8 mouse cellular contexts compared by ENCODE assay signal in the genomic region with DNA sequence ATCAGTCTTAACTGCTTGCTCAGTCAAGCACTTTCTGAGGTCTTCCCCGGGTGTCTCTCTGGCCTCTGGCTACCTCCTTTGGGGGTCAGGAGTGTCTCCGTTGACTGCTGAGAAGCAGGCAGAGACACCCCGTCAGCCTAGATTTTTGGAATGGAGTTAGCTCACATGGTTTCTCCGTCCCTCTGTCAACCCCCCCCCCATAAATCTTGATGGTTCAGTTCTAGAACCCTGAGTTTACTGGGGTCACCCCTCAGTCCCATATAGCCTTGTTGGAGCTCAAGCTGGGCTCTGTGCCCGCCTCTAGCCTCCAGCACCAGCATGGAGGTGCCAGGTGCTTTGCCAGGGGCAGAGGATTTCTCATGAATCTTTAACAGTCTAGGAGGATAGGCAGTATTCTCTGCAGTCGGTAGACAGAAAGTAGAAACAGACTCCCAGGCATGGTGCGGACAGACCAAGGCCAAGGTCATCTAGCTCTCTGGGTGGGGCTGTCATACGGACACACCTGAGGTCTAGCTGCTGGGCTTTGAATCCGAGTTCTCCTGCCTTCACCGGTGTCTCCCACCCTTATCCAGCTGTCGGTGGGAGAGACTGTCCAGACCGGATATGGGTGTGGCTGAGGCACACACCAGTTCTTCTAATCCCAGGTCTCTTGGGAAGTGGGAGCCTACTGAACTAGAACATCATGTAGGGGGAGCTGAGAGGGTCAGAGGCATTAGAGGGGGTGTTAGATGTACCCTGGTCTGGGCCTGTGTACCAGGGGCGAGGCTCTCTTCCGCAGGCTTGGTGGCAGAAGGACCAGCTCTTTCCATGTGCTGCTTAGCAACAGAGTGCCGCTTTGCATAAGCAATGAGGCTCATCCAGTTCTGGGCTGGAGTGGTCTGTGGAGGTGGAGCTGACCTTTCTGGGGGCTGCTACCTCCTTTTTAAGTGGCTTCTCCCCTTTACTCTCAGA. TPM values are rescaled to one million over a fixed set of nuclear protein-coding genes. Genes with fewer than 3 reads are reported as not detected.
DNase-seq lines count a peak whose midpoint lies in the region; ATAC-seq and TF ChIP-seq lines count a peak whose summit lies in the region.

No protein-coding gene starts in this region.

- peak overlapping the region; percentile 24; the same call in 1 of the 2 replicates for H3K27ac ChIP-seq in cortical plate, adult 2 months (ENCODE audit: insufficient read depth, low read length)
- peak overlapping the region; percentile 77 for H3K27ac ChIP-seq in hindbrain, embryonic 12.5 days
- peak overlapping the region; percentile 45 for H3K27ac ChIP-seq in liver, embryonic 15.5 days (replicated peaks)

- H3K4me1 ChIP-seq in cortical plate, adult 2 months (ENCODE audit: control insufficient read depth, insufficient read depth, low read length): peaks cover 19% of the 10 kb centered on the region
- H3K4me1 ChIP-seq in hindbrain, embryonic 12.5 days: peaks cover 79% of the 10 kb centered on the region
- H3K4me1 ChIP-seq in liver, embryonic 15.5 days (replicated peaks): peaks cover 92% of the 10 kb centered on the region

- no peak overlapping the region for H3K4me3 ChIP-seq in cortical plate, adult 2 months (ENCODE audit: insufficient read depth, low read length)
- H3K4me3 ChIP-seq in hindbrain, embryonic 12.5 days: no peak overlapping the region
- H3K4me3 ChIP-seq in liver, embryonic 15.5 days (replicated peaks): no peak overlapping the region

- no peak for TF ChIP-seq POLR2A in cortical plate, adult 2 months (IDR thresholded peaks at IDR 0.05; ENCODE audit: extremely low read depth, insufficient read depth, low read length)

- no peak for TF ChIP-seq CTCF in cortical plate, adult 2 months (IDR thresholded peaks at IDR 0.05; ENCODE audit: extremely low read depth, insufficient read depth, low read length)

- DNase-seq in cerebellum, postnatal 14 days: peak; percentile 54 to 56
- no peak for DNase-seq in cerebellum, adult 8-10 months
- no peak for DNase-seq in urinary bladder, postnatal 4 days (ENCODE audit: low spot score in 2 of 2)
- no peak for DNase-seq in frontal cortex, adult 2 months (ENCODE audit: extremely low spot score in 1 of 2, low spot score in 1 of 2)
- DNase-seq in thymus, postnatal 0 days (ENCODE audit: low spot score): no peak

- 40% methylated on average over 15 of the region's 15 CpGs for WGBS in hindbrain, embryonic 12.5 days
- WGBS in liver, embryonic 15.5 days (ENCODE audit: insufficient replicate concordance): 54% methylated on average over 15 of the region's 15 CpGs

- peak overlapping the region; percentile 39; the same call in 1 of the 2 replicates for H3K9ac ChIP-seq in hindbrain, embryonic 12.5 days
- no peak overlapping the region for H3K9ac ChIP-seq in liver, embryonic 15.5 days

- no peaks in the 10 kb centered on the region for H3K27me3 ChIP-seq in hindbrain, embryonic 12.5 days
- peaks cover under 1% of the 10 kb centered on the region; the same call in 1 of the 2 replicates for H3K27me3 ChIP-seq in liver, embryonic 15.5 days

- H3K36me3 ChIP-seq in hindbrain, embryonic 12.5 days: peaks cover 27% of the 10 kb centered on the region
- peaks cover 6% of the 10 kb centered on the region; the same call in 1 of the 2 replicates for H3K36me3 ChIP-seq in liver, embryonic 15.5 days (replicated peaks)

- peak; percentile 34; the same call in 1 of the 2 replicates for ATAC-seq in hindbrain, embryonic 12.5 days (ENCODE audit: low FRiP score)
- ATAC-seq in liver, embryonic 15.5 days (ENCODE audit: insufficient read depth): no peak

- peak overlapping the region; percentile 36 for H3K4me2 ChIP-seq in hindbrain, embryonic 12.5 days (replicated peaks)
- no peak overlapping the region for H3K4me2 ChIP-seq in liver, embryonic 15.5 days

- H3K9me3 ChIP-seq in hindbrain, embryonic 12.5 days (replicated peaks): no peaks in the 10 kb centered on the region
- H3K9me3 ChIP-seq in liver, embryonic 15.5 days (replicated peaks): no peaks in the 10 kb centered on the region

RNA-seq across cellular contexts. Expression of gene Lasp1, which starts 7.1 kb away (rescaled TPM):
- 130 and 132 TPM in 2 replicates for polyA plus RNA-seq in cortical plate, adult 2 months (2012; rRNA removed)
- polyA plus RNA-seq in hindbrain, embryonic 12.5 days (2016; fragmentation: Nextera tagmentation; extraction: Ambion mirVana): 111 and 120 TPM in 2 replicates
- polyA plus RNA-seq in liver, embryonic 15.5 days (2015; fragmentation: Nextera tagmentation; extraction: Ambion mirVana): 31.4 and 36.7 TPM in 2 replicates
- polyA plus RNA-seq in frontal cortex, adult 2 months (2012; rRNA removed): 108 and 111 TPM in 2 replicates
- 98.7 and 108 TPM in 2 replicates for polyA plus RNA-seq in thymus, postnatal 0 days (2015; fragmentation: Nextera tagmentation; extraction: Ambion mirVana)

RNA-seq across cellular contexts. Expression of gene Rpl23, which starts 23.7 kb away (rescaled TPM):
- 287 and 301 TPM in 2 replicates for polyA plus RNA-seq in cortical plate, adult 2 months (2012; rRNA removed)
- polyA plus RNA-seq in hindbrain, embryonic 12.5 days (2016; fragmentation: Nextera tagmentation; extraction: Ambion mirVana): 347 and 376 TPM in 2 replicates
- 185 and 242 TPM in 2 replicates for polyA plus RNA-seq in liver, embryonic 15.5 days (2015; fragmentation: Nextera tagmentation; extraction: Ambion mirVana)
- polyA plus RNA-seq in frontal cortex, adult 2 months (2012; rRNA removed): 342 and 345 TPM in 2 replicates
- polyA plus RNA-seq in thymus, postnatal 0 days (2015; fragmentation: Nextera tagmentation; extraction: Ambion mirVana): 766 and 768 TPM in 2 replicates

RNA-seq across cellular contexts. Expression of gene 1700001P01Rik, which starts 30.2 kb away (rescaled TPM):
- 0.76 and 1.6 TPM in 2 replicates for polyA plus RNA-seq in cortical plate, adult 2 months (2012; rRNA removed)
- polyA plus RNA-seq in hindbrain, embryonic 12.5 days (2016; fragmentation: Nextera tagmentation; extraction: Ambion mirVana): 0.68 and 0.98 TPM in 2 replicates
- polyA plus RNA-seq in liver, embryonic 15.5 days (2015; fragmentation: Nextera tagmentation; extraction: Ambion mirVana): not detected in 2 replicates
- 0.34 and 0.78 TPM in 2 replicates for polyA plus RNA-seq in frontal cortex, adult 2 months (2012; rRNA removed)
- 0.44 TPM in 1 of 2 replicates, not detected in the other for polyA plus RNA-seq in thymus, postnatal 0 days (2015; fragmentation: Nextera tagmentation; extraction: Ambion mirVana)

RNA-seq across cellular contexts. Expression of gene B230217C12Rik, which starts 34.6 kb away (rescaled TPM):
- polyA plus RNA-seq in cortical plate, adult 2 months (2012; rRNA removed): 122 and 130 TPM in 2 replicates
- polyA plus RNA-seq in hindbrain, embryonic 12.5 days (2016; fragmentation: Nextera tagmentation; extraction: Ambion mirVana): 14.1 and 14.8 TPM in 2 replicates
- 0.30 and 0.39 TPM in 2 replicates for polyA plus RNA-seq in liver, embryonic 15.5 days (2015; fragmentation: Nextera tagmentation; extraction: Ambion mirVana)
- 102 and 104 TPM in 2 replicates for polyA plus RNA-seq in frontal cortex, adult 2 months (2012; rRNA removed)
- polyA plus RNA-seq in thymus, postnatal 0 days (2015; fragmentation: Nextera tagmentation; extraction: Ambion mirVana): 4.5 and 5.0 TPM in 2 replicates

RNA-seq across cellular contexts. Expression of gene Cwc25, which starts 39.6 kb away (rescaled TPM):
- 16.4 TPM in 2 replicates for polyA plus RNA-seq in cortical plate, adult 2 months (2012; rRNA removed)
- polyA plus RNA-seq in hindbrain, embryonic 12.5 days (2016; fragmentation: Nextera tagmentation; extraction: Ambion mirVana): 22.0 and 25.4 TPM in 2 replicates
- polyA plus RNA-seq in liver, embryonic 15.5 days (2015; fragmentation: Nextera tagmentation; extraction: Ambion mirVana): 5.4 and 5.8 TPM in 2 replicates
- polyA plus RNA-seq in frontal cortex, adult 2 months (2012; rRNA removed): 18.0 and 19.0 TPM in 2 replicates
- 17.7 and 18.5 TPM in 2 replicates for polyA plus RNA-seq in thymus, postnatal 0 days (2015; fragmentation: Nextera tagmentation; extraction: Ambion mirVana)

Comparison
In these comparisons a context has a peak if more than half of its experiments do, and no peak if none do; other contexts are left out.
1. DNase-seq: peak in cerebellum, postnatal 14 days (2 of 2); none in cerebellum, adult 8-10 months (single experiment), urinary bladder, postnatal 4 days (0 of 2), frontal cortex, adult 2 months (0 of 2) and thymus, postnatal 0 days (single experiment).
2. H3K27ac ChIP-seq: peak in every context shown above with its lines; median percentile 77 in hindbrain, embryonic 12.5 days; 45 in liver, embryonic 15.5 days; 24 in cortical plate, adult 2 months.